Mouse (Mus musculus): ENCODE results near the gene Spred3.

- TF ChIP-seq CTCF (IDR thresholded peaks at IDR 0.05; ENCODE audit: low read depth, low read length), result no peak
- TF ChIP-seq TAL1 (conservative IDR thresholded peaks at IDR 0.05; ENCODE audit: low read depth, low read length), result no peak
- TF ChIP-seq POLR2AphosphoS5 (IDR thresholded peaks at IDR 0.05; ENCODE audit: insufficient replicate concordance, low read depth, low read length), result no peak
Observed at GRCm38 (mm10) chr7:29178106-29178505, 7.9 kb upstream of the Spred3 start.

Measured in G1E (cell line).